Mouse (Mus musculus): ENCODE measurements at regions not wholly inside any gene's neighbourhood (a gene's known extent, or its start where the extent isn't known, plus 50 kb on each side); places are given as distances from the start of the nearest gene placed in this dataset.

GRCm38 (mm10) chr1:190044036-190044435 lies 121.9 kb upstream of the Smyd2 start:
- Histone ChIP-seq H3K9ac (ENCODE audit: low read depth, low read length) (no peak overlapping the region), H3K36me3 (ENCODE audit: control insufficient read depth, insufficient read depth, low read length) (no peaks in the 10 kb centered on the region), H3K27ac (ENCODE audit: low read depth, low read length) (no peak overlapping the region), H3K4me3 (ENCODE audit: low read length) (no peak overlapping the region), H3K4me2 (replicated peaks; ENCODE audit: low read depth, low read length) (no peak overlapping the region), H3K4me1 (ENCODE audit: control insufficient read depth, insufficient read depth, low read length) (no peaks in the 10 kb centered on the region), H3K9me3 (ENCODE audit: control insufficient read depth, low read length) (no peaks in the 10 kb centered on the region), H3K27me3 (ENCODE audit: control insufficient read depth, insufficient read depth, low read length) (no peaks in the 10 kb centered on the region)
- ATAC-seq (ENCODE audit: low FRiP score, low TSS enrichment), result no peak
- WGBS, result 47% methylated on average over 3 of the region's 3 CpGs

- no peak overlapping the region for H3K4me2 ChIP-seq (replicated peaks; ENCODE audit: low read depth, low read length)
- no peaks in the 10 kb centered on the region for H3K9me3 ChIP-seq (ENCODE audit: control insufficient read depth, low read length)
- H3K4me3 ChIP-seq (ENCODE audit: low read length), result no peak overlapping the region
- no peak for ATAC-seq (ENCODE audit: low FRiP score, low TSS enrichment)
- H3K27ac ChIP-seq (ENCODE audit: low read depth, low read length), result no peak overlapping the region
- 0 out of 2 replicates have a peak, but pooled peaks cover 6% of the 10 kb centered on the region for H3K4me1 ChIP-seq (ENCODE audit: control insufficient read depth, insufficient read depth, low read length)
- no peaks in the 10 kb centered on the region for H3K36me3 ChIP-seq (ENCODE audit: control insufficient read depth, insufficient read depth, low read length)
- 76% methylated on average over 10 of the region's 10 CpGs for WGBS
- no peak overlapping the region for H3K9ac ChIP-seq (ENCODE audit: low read depth, low read length)
- no peaks in the 10 kb centered on the region for H3K27me3 ChIP-seq (ENCODE audit: control insufficient read depth, insufficient read depth, low read length)
These were observed 121.0 kb upstream of the Smyd2 start for GRCm38 (mm10) chr1:190043156-190043555.

GRCm38 (mm10) chr1:190042197-190042596 lies 120.0 kb upstream of the Smyd2 start:
- 74% methylated on average over 4 of the region's 4 CpGs for WGBS

GRCm38 (mm10) chr1:190041096-190041706 lies 119.0 kb upstream of the Smyd2 start:
- Histone ChIP-seq H3K9ac (ENCODE audit: low read depth, low read length) (no peak overlapping the region), H3K36me3 (ENCODE audit: control insufficient read depth, insufficient read depth, low read length) (no peaks in the 10 kb centered on the region), H3K27me3 (ENCODE audit: control insufficient read depth, insufficient read depth, low read length) (no peaks in the 10 kb centered on the region), H3K4me3 (ENCODE audit: low read length) (no peak overlapping the region), H3K4me2 (replicated peaks; ENCODE audit: low read depth, low read length) (no peak overlapping the region), H3K9me3 (ENCODE audit: control insufficient read depth, low read length) (no peaks in the 10 kb centered on the region), H3K4me1 (ENCODE audit: control insufficient read depth, insufficient read depth, low read length) (0 out of 2 replicates have a peak, but pooled peaks cover 7% of the 10 kb centered on the region), H3K27ac (ENCODE audit: low read depth, low read length) (no peak overlapping the region)
- WGBS, result 70% methylated on average over 7 of the region's 7 CpGs
- no peak for ATAC-seq (ENCODE audit: low FRiP score, low TSS enrichment)

More at GRCm38 (mm10) chr1:190042197-190042596, 120.0 kb upstream of the Smyd2 start:
- H3K27me3 ChIP-seq (ENCODE audit: control insufficient read depth, insufficient read depth, low read length), result no peaks in the 10 kb centered on the region
- H3K9ac ChIP-seq (ENCODE audit: low read depth, low read length), result no peak overlapping the region
- ATAC-seq (ENCODE audit: low FRiP score, low TSS enrichment), result no peak
- H3K4me3 ChIP-seq (ENCODE audit: low read length), result no peak overlapping the region
- no peak overlapping the region for H3K4me2 ChIP-seq (replicated peaks; ENCODE audit: low read depth, low read length)
- 0 out of 2 replicates have a peak, but pooled peaks cover 7% of the 10 kb centered on the region for H3K4me1 ChIP-seq (ENCODE audit: control insufficient read depth, insufficient read depth, low read length)
- no peak overlapping the region for H3K27ac ChIP-seq (ENCODE audit: low read depth, low read length)
- no peaks in the 10 kb centered on the region for H3K36me3 ChIP-seq (ENCODE audit: control insufficient read depth, insufficient read depth, low read length)
- H3K9me3 ChIP-seq (ENCODE audit: control insufficient read depth, low read length), result no peaks in the 10 kb centered on the region

GRCm38 (mm10) chr1:190038046-190038445 lies 115.9 kb upstream of the Smyd2 start:
- no peaks in the 10 kb centered on the region for H3K36me3 ChIP-seq (ENCODE audit: control insufficient read depth, insufficient read depth, low read length)
- 0 out of 2 replicates have a peak, but pooled peaks have one; percentile 24 for ATAC-seq (ENCODE audit: low FRiP score, low TSS enrichment)
- H3K27ac ChIP-seq (ENCODE audit: low read depth, low read length), result no peak overlapping the region
- no peaks in the 10 kb centered on the region for H3K9me3 ChIP-seq (ENCODE audit: control insufficient read depth, low read length)
- no peaks in the 10 kb centered on the region for H3K27me3 ChIP-seq (ENCODE audit: control insufficient read depth, insufficient read depth, low read length)
- WGBS, result 14% methylated on average over 5 of the region's 5 CpGs
- no peak overlapping the region for H3K4me2 ChIP-seq (replicated peaks; ENCODE audit: low read depth, low read length)
- no peak overlapping the region for H3K9ac ChIP-seq (ENCODE audit: low read depth, low read length)
- H3K4me3 ChIP-seq (ENCODE audit: low read length), result no peak overlapping the region
- 0 out of 2 replicates have a peak, but pooled peaks cover 7% of the 10 kb centered on the region for H3K4me1 ChIP-seq (ENCODE audit: control insufficient read depth, insufficient read depth, low read length)

GRCm38 (mm10) chr1:190036726-190037125 lies 114.6 kb upstream of the Smyd2 start:
- H3K27me3 ChIP-seq (ENCODE audit: control insufficient read depth, insufficient read depth, low read length), result no peaks in the 10 kb centered on the region
- no peak overlapping the region for H3K4me2 ChIP-seq (replicated peaks; ENCODE audit: low read depth, low read length)
- H3K27ac ChIP-seq (ENCODE audit: low read depth, low read length), result no peak overlapping the region
- H3K4me3 ChIP-seq (ENCODE audit: low read length), result no peak overlapping the region
- no peak overlapping the region for H3K9ac ChIP-seq (ENCODE audit: low read depth, low read length)
- no peaks in the 10 kb centered on the region for H3K9me3 ChIP-seq (ENCODE audit: control insufficient read depth, low read length)
- 68% methylated on average over 6 of the region's 6 CpGs for WGBS
- H3K4me1 ChIP-seq (ENCODE audit: control insufficient read depth, insufficient read depth, low read length), result 0 out of 2 replicates have a peak, but pooled peaks cover 7% of the 10 kb centered on the region
- ATAC-seq (ENCODE audit: low FRiP score, low TSS enrichment), result no peak
- no peaks in the 10 kb centered on the region for H3K36me3 ChIP-seq (ENCODE audit: control insufficient read depth, insufficient read depth, low read length)

GRCm38 (mm10) chr1:190035935-190036334 lies 113.8 kb upstream of the Smyd2 start:
- Histone ChIP-seq H3K9me3 (ENCODE audit: control insufficient read depth, low read length) (no peaks in the 10 kb centered on the region), H3K27ac (ENCODE audit: low read depth, low read length) (no peak overlapping the region), H3K4me1 (ENCODE audit: control insufficient read depth, insufficient read depth, low read length) (0 out of 2 replicates have a peak, but pooled peaks cover 7% of the 10 kb centered on the region), H3K9ac (ENCODE audit: low read depth, low read length) (no peak overlapping the region), H3K4me2 (replicated peaks; ENCODE audit: low read depth, low read length) (no peak overlapping the region), H3K4me3 (ENCODE audit: low read length) (no peak overlapping the region), H3K36me3 (ENCODE audit: control insufficient read depth, insufficient read depth, low read length) (no peaks in the 10 kb centered on the region), H3K27me3 (ENCODE audit: control insufficient read depth, insufficient read depth, low read length) (no peaks in the 10 kb centered on the region)
- WGBS, result 92% methylated on average over 11 of the region's 11 CpGs
- ATAC-seq (ENCODE audit: low FRiP score, low TSS enrichment), result no peak

- Histone ChIP-seq H3K4me1 (ENCODE audit: control insufficient read depth, insufficient read depth, low read length) (0 out of 2 replicates have a peak, but pooled peaks cover 7% of the 10 kb centered on the region), H3K27ac (ENCODE audit: low read depth, low read length) (no peak overlapping the region), H3K9ac (ENCODE audit: low read depth, low read length) (no peak overlapping the region), H3K9me3 (ENCODE audit: control insufficient read depth, low read length) (no peaks in the 10 kb centered on the region), H3K4me2 (replicated peaks; ENCODE audit: low read depth, low read length) (no peak overlapping the region), H3K27me3 (ENCODE audit: control insufficient read depth, insufficient read depth, low read length) (no peaks in the 10 kb centered on the region), H3K36me3 (ENCODE audit: control insufficient read depth, insufficient read depth, low read length) (no peaks in the 10 kb centered on the region), H3K4me3 (ENCODE audit: low read length) (no peak overlapping the region)
- 63% methylated on average over 5 of the region's 5 CpGs for WGBS
- no peak for ATAC-seq (ENCODE audit: low FRiP score, low TSS enrichment)
These were observed 111.9 kb upstream of the Smyd2 start for GRCm38 (mm10) chr1:190034091-190034490.

GRCm38 (mm10) chr1:190027536-190027935 lies 105.4 kb upstream of the Smyd2 start:
- H3K27ac ChIP-seq (ENCODE audit: low read depth, low read length), result no peak overlapping the region
- H3K27me3 ChIP-seq (ENCODE audit: control insufficient read depth, insufficient read depth, low read length), result no peaks in the 10 kb centered on the region
- H3K4me3 ChIP-seq (ENCODE audit: low read length), result no peak overlapping the region
- no peak overlapping the region for H3K9ac ChIP-seq (ENCODE audit: low read depth, low read length)
- H3K4me1 ChIP-seq (ENCODE audit: control insufficient read depth, insufficient read depth, low read length), result no peaks in the 10 kb centered on the region
- no peaks in the 10 kb centered on the region for H3K36me3 ChIP-seq (ENCODE audit: control insufficient read depth, insufficient read depth, low read length)
- no peaks in the 10 kb centered on the region for H3K9me3 ChIP-seq (ENCODE audit: control insufficient read depth, low read length)
- no peak overlapping the region for H3K4me2 ChIP-seq (replicated peaks; ENCODE audit: low read depth, low read length)
- 38% methylated on average over 8 of the region's 8 CpGs for WGBS
- no peak for ATAC-seq (ENCODE audit: low FRiP score, low TSS enrichment)
